Mouse (Mus musculus): ENCODE measurements around the gene Agbl3. TPM values are rescaled to one million over a fixed set of nuclear protein-coding genes. Genes with fewer than 3 reads are reported as not detected.

Agbl3 gene
- polyA plus RNA-seq, 1 experiment = not detected

DNA sequence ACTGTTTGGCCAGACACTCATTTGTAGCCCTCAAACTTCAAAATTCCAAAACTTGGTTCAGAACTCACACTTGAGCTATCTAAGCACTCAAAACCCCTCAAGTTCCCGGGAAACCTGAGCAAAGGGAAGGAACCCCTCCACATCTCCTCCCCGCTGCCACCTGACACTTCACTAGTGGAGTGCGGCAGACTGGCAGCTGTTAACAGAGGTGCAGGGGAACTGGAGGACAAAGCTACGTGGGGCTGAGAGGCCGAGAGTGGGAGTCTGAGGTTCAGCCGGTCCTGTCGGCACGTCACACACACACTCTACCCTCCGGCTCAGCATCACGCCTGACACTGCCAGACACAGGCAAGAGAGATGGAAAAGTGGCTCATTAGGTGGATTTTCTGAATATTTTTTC lies 123.6 kb downstream of the Agbl3 start:
- TF ChIP-seq GATA1 (IDR thresholded peaks at IDR 0.05; ENCODE audit: low read length) = no peak

- TF ChIP-seq GATA1 (IDR thresholded peaks at IDR 0.05; ENCODE audit: low read length) = no peak
Measured at GRCm38 (mm10) chr6:34904361-34904760, 124.1 kb downstream of the Agbl3 start.

DNA sequence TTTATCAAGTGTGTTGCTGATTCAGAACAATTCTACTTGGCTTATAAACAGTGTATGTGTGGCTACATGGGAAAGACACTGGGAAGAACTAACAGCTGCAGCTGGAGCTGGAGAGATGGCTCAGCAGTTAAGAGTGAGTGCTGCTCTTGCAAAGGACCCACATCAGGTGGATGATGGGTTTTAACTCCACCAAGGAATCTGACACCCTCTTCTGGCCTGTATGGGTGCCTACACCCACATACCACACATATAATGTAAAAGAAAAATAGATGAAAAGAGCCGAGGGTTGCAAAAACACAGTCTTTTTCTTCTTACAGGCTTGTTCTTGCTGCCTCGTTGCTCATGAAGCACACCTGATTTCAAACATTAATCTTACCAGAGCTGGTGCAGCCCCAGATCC lies 125.9 kb downstream of the Agbl3 start:
- no peak for TF ChIP-seq GATA1 (IDR thresholded peaks at IDR 0.05; ENCODE audit: low read length)

- no peak for TF ChIP-seq GATA1 (IDR thresholded peaks at IDR 0.05; ENCODE audit: low read length)
Measured at GRCm38 (mm10) chr6:34906661-34907060, 126.4 kb downstream of the Agbl3 start.

DNA sequence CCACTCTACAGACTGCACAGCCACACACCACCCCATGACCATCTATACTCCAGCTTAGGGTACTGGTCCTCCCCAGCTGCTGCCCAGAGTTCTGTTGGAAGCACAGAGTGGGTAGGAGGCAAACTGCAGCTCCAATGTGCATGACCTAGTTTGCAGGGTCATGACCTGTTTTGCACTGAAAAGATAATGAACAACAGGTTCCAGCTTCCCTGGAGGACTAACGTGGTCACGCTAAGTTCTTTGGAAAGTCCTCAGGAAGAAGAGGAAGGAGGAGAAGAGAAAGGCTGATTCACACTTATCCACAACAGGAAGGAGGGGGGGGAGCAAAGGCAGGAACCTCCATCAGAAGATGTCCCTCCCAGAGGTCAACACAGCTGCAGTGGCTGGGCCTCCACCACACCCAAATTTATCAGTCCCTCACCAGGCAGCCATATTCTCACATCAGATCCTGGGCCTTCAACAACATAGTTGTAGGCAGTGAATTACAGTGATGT lies 126.9 kb downstream of the Agbl3 start:
- no peak for TF ChIP-seq GATA1 (IDR thresholded peaks at IDR 0.05; ENCODE audit: low read length)

DNA sequence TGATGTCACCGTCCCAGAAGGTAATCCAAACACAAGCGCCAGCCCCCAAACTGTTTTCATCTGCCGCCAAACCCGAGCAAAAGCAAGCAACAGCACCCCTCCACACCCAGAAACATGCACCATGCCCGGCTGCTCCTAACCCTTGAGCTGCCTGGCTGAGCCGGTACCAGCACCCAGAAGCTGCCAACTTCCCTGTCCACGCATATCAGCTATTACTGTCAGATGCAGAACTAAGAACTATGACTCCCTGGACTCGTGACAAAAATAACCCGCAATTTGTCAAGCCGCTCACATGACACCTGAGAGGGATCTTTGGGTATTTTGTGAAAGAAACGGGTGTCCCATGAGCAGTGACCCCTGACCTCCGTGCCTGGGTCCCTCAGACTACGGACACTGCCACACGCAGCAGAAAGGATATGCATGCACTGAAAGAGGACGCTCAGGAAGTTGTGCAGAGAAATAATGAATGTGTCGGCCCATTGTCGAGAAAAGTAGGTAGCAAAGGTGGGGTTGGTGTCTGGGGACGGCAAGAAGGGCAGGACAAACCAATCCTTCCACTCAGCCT lies 127.5 kb downstream of the Agbl3 start:
- TF ChIP-seq GATA1 (IDR thresholded peaks at IDR 0.05; ENCODE audit: low read length) = no peak

Other genes with a start within 250 kb of the Agbl3 start
- not detected in 2 replicates for gene Cald1, start 181.9 kb upstream of the Agbl3 start, polyA plus RNA-seq (2012)
- 0.19 and 0.31 TPM in 2 replicates for gene Tmem140, start 82.7 kb downstream of the Agbl3 start, polyA plus RNA-seq (2012)
- gene Cyren, start 97.6 kb downstream of the Agbl3 start, polyA plus RNA-seq (2012) = 8.7 and 11.3 TPM in 2 replicates
- 14.8 and 15.9 TPM in 2 replicates for gene Wdr91, start 130.4 kb downstream of the Agbl3 start, polyA plus RNA-seq (2012)
- gene Stra8, start 139.7 kb downstream of the Agbl3 start, polyA plus RNA-seq (2012) = not detected in 2 replicates
- 0.11 and 0.23 TPM in 2 replicates for gene Slc23a4, start 208.0 kb downstream of the Agbl3 start, polyA plus RNA-seq (2012)

Measured in G1E-ER4 (cell line).